In the genomic region with DNA sequence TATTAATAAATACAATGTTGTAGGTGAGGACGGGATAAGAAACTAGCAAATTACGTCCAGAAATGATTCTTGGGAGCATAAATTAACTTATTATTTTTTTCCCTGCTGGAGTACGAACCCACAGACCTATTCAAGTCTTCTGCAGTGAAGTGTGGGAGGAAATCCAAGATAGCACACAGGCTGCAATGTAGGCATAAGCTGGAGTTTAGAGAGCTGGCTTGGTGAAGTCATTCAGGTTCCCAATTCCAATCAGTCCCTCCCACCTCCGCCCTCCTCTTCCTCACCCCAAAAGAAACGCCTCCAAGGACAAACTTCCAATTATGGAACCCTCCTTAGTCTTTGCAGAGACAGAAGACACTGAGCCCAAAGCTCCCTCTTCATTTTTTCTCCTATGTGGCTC, we compare ENCODE assay signal across 10 mouse cellular contexts. TPM values are rescaled to one million over a fixed set of nuclear protein-coding genes. Genes with fewer than 3 reads are reported as not detected.
DNase-seq lines count a peak whose midpoint lies in the region; ATAC-seq and TF ChIP-seq lines count a peak whose summit lies in the region.
"Had no signal": no experiment of that assay in that cellular context is flagged by ENCODE, and none has a peak within 500 bp of the region (broad histone marks: within the 10 kb centered on the region; RNA-seq: fewer than 3 reads in every experiment).

No protein-coding gene starts in this region.

- 55% methylated on average over 5 of the region's 5 CpGs for WGBS in forebrain, postnatal 0 days
- 65% methylated on average over 5 of the region's 5 CpGs for WGBS in midbrain, embryonic 15.5 days

- H3K27ac ChIP-seq in left cerebral cortex, adult 2 months, result peak overlapping the region; percentile 85
- H3K27ac ChIP-seq in forebrain, postnatal 0 days (ENCODE audit: low read depth, low read length), result no peak overlapping the region
- no peak overlapping the region for H3K27ac ChIP-seq in midbrain, embryonic 15.5 days
- H3K27ac ChIP-seq: midbrain, embryonic 12.5 days had no signal

- peak overlapping the region; percentile 90; the same call in 1 of the 2 replicates for H3K4me2 ChIP-seq in forebrain, postnatal 0 days (ENCODE audit: low read depth)
- H3K4me2 ChIP-seq in midbrain, embryonic 15.5 days, result peak overlapping the region; percentile 68; the same call in 1 of the 2 replicates

- TF ChIP-seq CTCF in left cerebral cortex, adult 2 months (IDR thresholded peaks at IDR 0.05), result no peak
- no peak for TF ChIP-seq CTCF in forebrain, postnatal 0 days (IDR thresholded peaks at IDR 0.05; ENCODE audit: low read depth)

- H3K4me3 ChIP-seq in left cerebral cortex, adult 2 months, result peak overlapping the region; percentile 50
- no peak overlapping the region for H3K4me3 ChIP-seq in forebrain, postnatal 0 days (ENCODE audit: low read depth, low read length)
- no peak overlapping the region for H3K4me3 ChIP-seq in midbrain, embryonic 15.5 days

- H3K4me1 ChIP-seq in forebrain, postnatal 0 days (ENCODE audit: insufficient read depth), result peaks cover 7% of the 10 kb centered on the region; the same call in 1 of the 2 replicates
- H3K4me1 ChIP-seq in midbrain, embryonic 15.5 days, result peaks cover 10% of the 10 kb centered on the region

- no peaks in the 10 kb centered on the region for H3K36me3 ChIP-seq in forebrain, postnatal 0 days (ENCODE audit: insufficient read depth)
- H3K36me3 ChIP-seq in midbrain, embryonic 15.5 days (replicated peaks), result no peaks in the 10 kb centered on the region
- H3K36me3 ChIP-seq: midbrain, embryonic 12.5 days had no signal

- H3K9ac ChIP-seq in forebrain, postnatal 0 days, result no peak overlapping the region
- no peak overlapping the region for H3K9ac ChIP-seq in midbrain, embryonic 15.5 days

- DNase-seq in frontal cortex, postnatal 10 days (ENCODE audit: low spot score in 2 of 2), result no peak
- peak; percentile 14 to 21 for DNase-seq in left cerebral cortex, adult 2 months (ENCODE audit: extremely low spot score in 1 of 2, low spot score in 2 of 2)
- no peak for DNase-seq in left cerebral cortex, adult 11 months (ENCODE audit: low spot score)
- no peak for DNase-seq in forebrain, postnatal 0 days
- no peak for DNase-seq in Muller cell, postnatal 12 days (ENCODE audit: inconsistent ontology term)
- no peak for DNase-seq in adrenal gland, adult 18-20 months (ENCODE audit: low spot score in 2 of 2)
- DNase-seq: thymus, adult 2 months had no signal

- intact Hi-C loops in left cerebral cortex, adult 2 months (cut with DNase I), result loop anchor here (2.0 to 5.0 kb wide), 3 partner anchors 42 to 95 kb away; no protein-coding TSS in a partner anchor

- peak; percentile 70 for ATAC-seq in frontal cortex, adult (ENCODE audit: low TSS enrichment)
- ATAC-seq in forebrain, postnatal 0 days, result no peak
- ATAC-seq in midbrain, embryonic 15.5 days (replicated peaks), result no peak

- H3K9me3 ChIP-seq in forebrain, postnatal 0 days (ENCODE audit: low read length), result no peaks in the 10 kb centered on the region
- H3K9me3 ChIP-seq in midbrain, embryonic 15.5 days, result no peaks in the 10 kb centered on the region
- H3K9me3 ChIP-seq: midbrain, embryonic 12.5 days had no signal

- H3K27me3 ChIP-seq in forebrain, postnatal 0 days (ENCODE audit: insufficient read depth, low read length), result peaks cover 6% of the 10 kb centered on the region; the same call in 1 of the 2 replicates
- H3K27me3 ChIP-seq in midbrain, embryonic 15.5 days (replicated peaks), result peaks cover 5% of the 10 kb centered on the region; the same call in 1 of the 2 replicates

RNA-seq across cellular contexts. Expression of gene Exph5, which starts 0.9 kb away (rescaled TPM):
- 10 to 100 TPM; 27.4 to 33.4 TPM for total RNA-seq in left cerebral cortex, adult 2 months (2021)
- 0.46 and 0.48 TPM in 2 replicates for total RNA-seq in forebrain, postnatal 0 days (2014; rRNA removed)
- polyA plus RNA-seq in forebrain, postnatal 0 days (2015; fragmentation: Nextera tagmentation; extraction: Ambion mirVana), result 0.10 and 0.25 TPM in 2 replicates
- polyA plus RNA-seq in midbrain, embryonic 15.5 days (2015; fragmentation: Nextera tagmentation; extraction: Ambion mirVana), result 0.23 and 0.35 TPM in 2 replicates
- total RNA-seq in adrenal gland, adult 18-20 months (2021), result under 1 TPM; 0.13 to 0.20 TPM

RNA-seq across cellular contexts. Expression of gene Ddx10, which starts 54.6 kb away (rescaled TPM):
- total RNA-seq in left cerebral cortex, adult 2 months (2021), result 10 to 100 TPM; 19.8 to 22.1 TPM
- total RNA-seq in forebrain, postnatal 0 days (2014; rRNA removed), result 12.6 and 15.2 TPM in 2 replicates
- 14.8 and 18.2 TPM in 2 replicates for polyA plus RNA-seq in forebrain, postnatal 0 days (2015; fragmentation: Nextera tagmentation; extraction: Ambion mirVana)
- polyA plus RNA-seq in midbrain, embryonic 15.5 days (2015; fragmentation: Nextera tagmentation; extraction: Ambion mirVana), result 22.7 and 25.8 TPM in 2 replicates
- total RNA-seq in adrenal gland, adult 18-20 months (2021), result 10 to 100 TPM; 15.5 to 18.4 TPM

Comparison
In these comparisons a context has a peak if more than half of its experiments do, and no peak if none do; other contexts are left out.
1. DNase-seq: peak in left cerebral cortex, adult 2 months (2 of 2); none in frontal cortex, postnatal 10 days (0 of 2), left cerebral cortex, adult 11 months (single experiment), forebrain, postnatal 0 days (single experiment), Muller cell, postnatal 12 days (single experiment) and adrenal gland, adult 18-20 months (0 of 2).
2. RNA of gene Exph5, which starts 0.9 kb away (total RNA-seq): 27.4 to 33.4 TPM in left cerebral cortex, adult 2 months; 0.46 to 0.48 TPM in forebrain, postnatal 0 days and 0.13 to 0.20 TPM in adrenal gland, adult 18-20 months; every median in the first group is over 10 times any median in the second.